Mouse (Mus musculus): ENCODE measurements around the gene Surf1.

The Surf1 gene

DNA sequence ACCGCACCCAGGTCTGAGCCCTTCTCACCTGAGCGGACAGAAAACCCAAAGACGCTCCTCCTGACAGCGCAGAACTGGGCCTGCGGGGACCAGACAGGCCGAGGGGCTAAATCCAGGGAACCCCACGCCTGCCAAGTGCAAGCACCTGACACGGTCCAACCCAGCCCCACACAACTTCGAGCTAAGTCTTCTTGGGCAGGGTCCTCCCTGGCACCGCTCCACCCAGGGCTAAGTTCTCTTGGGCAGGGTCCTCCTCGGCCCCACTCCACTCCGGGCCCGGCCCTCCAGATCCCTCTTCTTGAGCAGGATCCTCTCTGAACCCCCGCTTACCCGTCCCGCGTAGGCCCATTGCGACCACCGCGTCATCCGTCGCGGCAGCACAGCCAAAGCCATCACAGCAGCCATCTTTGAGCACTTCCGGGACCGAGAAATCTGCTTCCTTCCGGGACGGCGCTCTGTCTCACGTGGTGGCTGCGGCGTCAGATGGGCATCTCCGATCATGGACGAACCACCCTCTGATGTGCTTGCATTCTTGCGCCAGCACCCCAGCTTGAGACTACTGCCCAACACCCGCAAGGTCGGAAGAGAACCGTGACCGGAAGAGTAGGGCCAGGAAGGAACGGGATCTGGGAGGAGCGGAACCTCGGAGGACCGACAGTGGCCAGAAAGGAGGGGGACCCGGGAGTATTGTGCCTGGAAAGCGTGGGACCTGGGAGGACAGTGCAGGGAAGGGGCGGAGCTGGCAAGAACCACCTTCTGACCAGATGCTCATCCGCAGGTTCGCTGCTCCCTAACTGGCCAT lies at the start of gene Surf1, which contains the start of gene Surf2:
Gene Surf1 (minus strand): TSS at position 604 of the 802 bp plus-strand sequence.
Gene Surf2 (plus strand): TSS at position 441 of the 802 bp plus-strand sequence.
- DNase-seq (ENCODE audit: low spot score): peak; percentile 59

DNA sequence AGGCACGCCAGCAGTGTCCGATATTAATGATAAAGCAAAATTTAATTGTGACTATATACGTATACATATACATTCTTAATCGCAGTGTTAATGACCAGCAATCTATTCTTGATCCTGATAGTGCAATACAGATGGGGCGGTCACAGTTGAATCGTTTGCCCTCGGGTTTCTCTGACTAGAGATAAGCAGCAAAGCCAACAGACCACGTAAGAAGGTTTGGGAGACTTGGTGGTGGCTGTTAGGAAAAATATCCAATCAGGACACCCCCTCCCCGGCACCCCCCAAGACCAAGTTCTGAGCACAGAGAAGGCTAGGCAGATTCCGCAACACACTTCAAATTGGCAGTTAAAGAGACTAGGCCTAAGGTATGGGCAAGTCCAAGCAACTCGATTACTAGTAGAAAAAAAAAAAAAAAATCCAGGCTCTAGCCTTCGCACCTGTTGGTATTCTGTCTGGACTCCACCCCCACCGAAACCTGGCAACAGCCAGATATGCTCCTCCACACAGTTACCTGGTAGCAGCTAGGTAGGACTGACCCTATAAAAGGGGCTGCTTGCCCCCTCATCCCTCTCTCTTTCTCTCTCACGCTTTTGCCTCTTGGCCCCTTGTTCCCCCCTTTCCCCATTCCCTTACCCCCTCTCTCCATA lies 48.5 kb upstream of the Surf1 start:
- DNase-seq (ENCODE audit: low spot score): no peak

DNA sequence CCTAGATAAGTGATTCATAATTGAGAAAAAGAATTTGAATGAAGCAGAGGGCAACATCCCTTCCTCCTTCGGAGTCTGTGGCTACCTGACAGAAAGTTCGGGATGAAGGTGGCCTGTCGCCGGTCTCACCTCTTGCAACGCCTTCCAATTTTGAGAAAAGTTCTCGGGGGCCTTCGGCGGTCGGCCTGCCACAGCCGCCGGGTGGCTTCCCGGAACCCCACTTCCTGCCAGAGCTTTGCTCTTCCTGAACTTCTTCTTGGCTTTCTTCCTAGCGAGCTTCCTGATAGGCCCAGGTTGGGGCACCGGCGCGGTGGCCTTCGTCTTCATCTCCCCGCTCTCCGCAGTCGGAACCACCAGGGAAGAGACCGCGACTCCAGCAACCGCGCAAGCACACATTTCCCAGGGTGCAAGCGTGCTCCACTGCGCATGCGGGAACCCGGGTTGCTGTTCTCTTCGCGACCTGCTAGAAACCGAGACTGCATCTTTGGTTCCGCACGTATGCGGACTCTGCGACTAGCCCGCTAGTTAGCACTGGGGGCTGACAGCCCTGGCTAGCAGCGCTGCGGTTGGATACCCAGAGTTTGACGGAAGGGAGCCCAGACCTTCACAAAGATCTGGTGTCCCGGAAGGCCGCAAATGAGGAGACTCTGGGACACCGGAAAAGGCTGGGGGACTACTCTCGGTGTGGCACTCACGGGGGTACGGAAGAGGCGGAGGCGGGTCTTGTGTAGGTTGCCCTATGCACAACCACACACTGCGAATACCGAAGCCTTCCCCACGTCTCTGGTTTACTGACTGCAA lies 47.8 kb upstream of the Surf1 start, which contains the start of gene Rexo4:
Gene Rexo4 (minus strand): TSS at position 464 of the 801 bp plus-strand sequence.
- peak; percentile 94 for DNase-seq (ENCODE audit: low spot score)

DNA sequence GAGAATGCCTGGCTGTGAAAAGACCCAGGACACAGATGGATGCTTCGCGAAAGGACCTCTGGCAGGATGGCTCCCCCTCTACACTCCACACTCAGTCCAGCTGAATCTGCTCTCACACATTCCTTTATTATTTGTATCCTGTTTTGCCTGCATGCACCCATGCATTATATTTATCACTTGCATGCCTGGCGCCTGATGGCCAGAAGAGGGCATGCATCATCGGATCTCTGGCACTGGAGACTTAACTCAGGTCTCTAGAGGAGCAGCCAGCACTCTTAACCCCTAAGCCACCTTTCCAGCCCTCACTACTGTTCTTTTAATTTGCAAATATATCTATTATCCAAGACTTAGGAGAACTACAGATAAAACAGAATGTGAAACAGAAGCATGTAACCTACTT lies 44.4 kb upstream of the Surf1 start:
- no peak for DNase-seq (ENCODE audit: low spot score)

DNA sequence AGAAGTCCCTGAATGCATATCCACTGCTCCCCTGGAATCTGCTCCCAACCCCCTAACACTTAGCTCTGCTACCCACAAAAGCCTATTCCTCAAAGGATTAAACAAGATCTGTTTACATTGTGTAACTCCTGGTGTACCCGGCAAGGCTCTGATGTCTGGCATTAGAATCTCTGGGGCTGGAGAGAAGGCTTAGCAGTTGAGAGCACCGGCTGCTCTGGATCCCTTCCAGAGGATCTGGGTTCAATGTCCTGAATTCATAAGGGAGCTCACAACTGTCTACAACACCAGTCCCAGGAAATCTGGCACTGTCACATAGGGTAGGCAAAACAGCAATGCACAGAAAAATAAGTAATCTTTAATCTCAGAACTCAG lies 41.1 kb upstream of the Surf1 start:
- DNase-seq (ENCODE audit: low spot score): no peak

DNA sequence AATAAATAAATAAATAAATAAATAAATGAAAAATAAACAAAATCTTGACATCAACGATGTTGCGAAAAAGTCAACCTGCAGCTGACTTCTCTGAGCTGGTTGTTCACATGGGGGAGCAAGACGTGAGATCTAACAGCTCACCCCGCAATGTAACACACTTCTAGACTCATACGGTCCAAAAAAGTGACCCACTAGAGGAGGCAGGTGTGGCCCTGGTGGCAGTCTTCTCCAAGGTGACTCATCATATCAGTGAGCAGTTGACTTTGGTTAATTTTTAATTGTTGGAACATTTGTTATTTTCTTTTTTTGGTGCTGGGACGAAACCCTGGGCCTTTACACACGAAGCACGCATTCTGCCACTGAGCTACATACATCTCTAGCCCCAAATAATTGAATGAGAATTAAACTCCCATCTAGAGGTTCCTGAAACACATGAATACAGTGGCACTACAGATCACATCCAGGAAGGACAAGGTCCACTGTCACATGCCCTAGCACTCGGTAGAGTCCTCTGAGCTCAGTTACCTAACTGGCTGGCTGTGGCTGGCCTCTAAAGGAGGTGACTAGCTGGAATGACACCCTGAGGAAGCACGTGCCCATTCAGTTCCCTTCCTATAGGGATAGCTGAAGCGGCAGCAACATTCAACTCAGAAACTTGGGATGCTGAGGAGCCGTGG lies 40.6 kb upstream of the Surf1 start:
- no peak for DNase-seq (ENCODE audit: low spot score)

DNA sequence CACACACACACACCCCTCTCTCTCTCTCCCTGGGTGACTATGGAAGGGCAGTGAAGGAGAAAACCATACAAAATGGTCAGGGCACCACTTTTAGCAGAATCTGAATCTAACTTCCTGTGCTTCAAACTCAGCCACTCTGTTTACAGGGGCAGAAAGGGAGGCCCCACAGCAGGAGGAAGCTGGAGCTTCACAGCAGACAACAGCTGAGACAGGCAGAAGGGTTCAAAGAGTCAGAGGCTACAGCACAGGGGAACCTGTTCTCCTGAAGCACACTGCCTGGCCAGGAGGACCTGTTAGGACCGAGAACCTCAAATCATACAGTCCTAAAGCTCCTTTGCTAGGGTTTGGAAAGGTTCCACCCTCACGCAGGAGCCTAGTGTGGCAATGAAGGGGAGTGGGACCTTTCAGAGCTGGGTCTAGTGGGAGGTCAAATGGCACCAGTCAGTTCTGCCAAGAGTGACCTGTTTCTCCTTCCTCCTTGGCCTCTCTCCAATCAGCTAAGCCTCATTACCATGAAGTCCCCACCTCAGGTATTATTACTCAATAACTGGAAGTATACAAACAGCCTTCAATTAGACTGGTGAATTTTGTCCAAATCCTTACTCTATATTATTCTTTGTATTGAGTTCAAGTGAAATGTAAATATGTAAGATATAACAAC lies 38.5 kb upstream of the Surf1 start:
- no peak for DNase-seq (ENCODE audit: low spot score)

DNA sequence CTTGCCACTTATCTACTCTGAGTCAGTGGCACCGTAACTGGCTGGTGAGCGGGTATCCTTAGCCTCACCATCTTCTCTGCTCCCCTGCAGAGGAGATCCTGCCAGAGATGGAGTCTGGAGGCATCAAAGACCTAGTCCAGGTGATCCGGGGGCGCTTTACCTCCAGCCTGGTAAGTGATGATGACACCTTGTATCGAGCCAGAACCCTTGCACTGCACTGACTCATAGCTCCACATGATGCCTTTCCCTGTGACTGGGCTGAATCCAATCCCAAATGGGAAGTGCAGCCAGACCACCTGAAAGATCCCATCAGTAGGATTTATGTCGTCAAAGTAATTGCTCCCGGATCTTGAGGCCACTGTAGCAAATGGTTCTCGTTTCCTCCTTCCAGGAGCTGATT lies 36.5 kb upstream of the Surf1 start:
- DNase-seq (ENCODE audit: low spot score): no peak

DNA sequence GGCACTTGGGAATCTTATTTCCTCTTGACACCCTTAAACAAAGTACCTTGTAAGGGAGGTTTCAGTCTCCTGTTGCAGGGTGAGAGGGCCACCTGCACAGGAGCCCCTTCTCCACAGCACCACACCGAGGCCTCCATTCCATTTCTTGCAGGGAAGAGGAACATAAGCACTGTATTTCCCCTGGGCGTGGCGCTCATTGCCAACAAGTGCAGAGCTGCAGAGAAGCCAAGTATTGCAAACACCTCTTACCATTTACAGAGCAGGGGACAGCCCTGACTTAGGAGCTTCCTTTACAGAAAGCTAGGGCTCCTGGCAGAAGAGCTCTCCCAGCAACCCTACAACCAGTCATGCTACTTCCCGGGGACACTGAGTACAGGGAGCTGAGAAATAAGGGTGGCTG lies 35.9 kb upstream of the Surf1 start:
- no peak for DNase-seq (ENCODE audit: low spot score)

DNA sequence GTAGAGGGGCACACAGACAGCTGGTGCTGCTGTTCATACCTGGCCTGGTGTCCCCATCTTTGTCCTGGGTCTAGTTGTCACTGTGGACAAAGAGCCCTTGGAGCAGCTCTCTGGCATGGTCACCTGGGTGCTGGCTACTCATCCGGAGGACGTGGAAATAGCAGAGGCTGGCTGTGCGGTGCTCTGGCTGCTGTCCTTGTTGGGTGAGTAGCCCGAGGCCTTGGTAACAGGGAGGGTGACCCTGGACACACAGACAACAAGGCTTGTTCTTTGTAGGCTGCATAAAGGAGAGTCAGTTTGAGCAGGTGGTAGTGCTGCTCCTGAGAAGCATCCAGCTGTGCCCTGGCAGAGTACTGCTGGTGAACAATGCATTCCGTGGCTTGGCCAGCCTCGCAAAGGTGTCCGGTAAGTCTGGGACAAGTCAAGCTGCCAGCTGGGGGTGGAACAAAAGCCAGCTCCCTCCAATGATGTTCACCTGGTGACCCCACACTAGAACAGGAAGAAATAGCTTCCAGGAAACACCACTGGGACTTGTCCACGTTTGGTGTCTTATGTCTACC lies 35.1 kb upstream of the Surf1 start:
- DNase-seq (ENCODE audit: low spot score): no peak

DNA sequence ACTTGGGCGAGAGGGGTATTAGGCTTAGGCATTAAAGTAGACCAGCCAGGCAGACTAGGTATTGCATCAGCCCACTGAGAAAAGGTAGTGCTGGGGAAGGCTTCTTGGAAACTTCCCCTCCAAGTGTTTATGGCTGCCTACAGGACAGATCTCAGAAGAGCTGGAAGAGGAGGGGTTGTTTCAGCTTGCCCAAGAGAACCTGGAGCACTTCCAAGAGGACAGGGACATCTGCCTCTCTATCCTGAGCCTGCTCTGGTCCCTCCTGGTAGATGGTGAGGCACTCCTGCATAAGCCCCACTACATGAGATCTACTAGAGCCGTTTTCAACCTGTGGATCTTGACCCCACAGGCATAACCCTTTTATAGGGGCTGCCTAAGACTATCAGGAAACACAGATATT lies 34.1 kb upstream of the Surf1 start:
- DNase-seq (ENCODE audit: low spot score): no peak

DNA sequence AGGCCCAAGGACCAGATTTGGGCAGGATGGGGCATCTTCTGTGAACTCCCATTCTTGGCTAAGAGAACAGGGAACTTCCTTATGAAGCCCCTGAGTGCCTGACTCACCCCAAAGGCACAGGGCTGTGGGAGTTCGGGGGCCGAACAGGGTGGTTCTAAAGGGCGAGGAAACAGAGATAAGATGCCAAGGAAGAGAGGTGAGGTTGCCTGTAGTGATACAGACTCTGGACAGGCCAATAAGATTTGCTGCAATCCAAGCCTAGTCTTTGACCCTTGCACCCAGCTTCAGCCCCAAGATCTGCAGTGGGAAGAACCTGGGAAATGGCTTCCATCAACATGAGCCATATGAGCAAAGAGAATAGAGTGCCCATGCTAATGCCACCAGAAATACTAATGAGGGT lies 26.9 kb upstream of the Surf1 start:
- no peak for DNase-seq (ENCODE audit: low spot score)

DNA sequence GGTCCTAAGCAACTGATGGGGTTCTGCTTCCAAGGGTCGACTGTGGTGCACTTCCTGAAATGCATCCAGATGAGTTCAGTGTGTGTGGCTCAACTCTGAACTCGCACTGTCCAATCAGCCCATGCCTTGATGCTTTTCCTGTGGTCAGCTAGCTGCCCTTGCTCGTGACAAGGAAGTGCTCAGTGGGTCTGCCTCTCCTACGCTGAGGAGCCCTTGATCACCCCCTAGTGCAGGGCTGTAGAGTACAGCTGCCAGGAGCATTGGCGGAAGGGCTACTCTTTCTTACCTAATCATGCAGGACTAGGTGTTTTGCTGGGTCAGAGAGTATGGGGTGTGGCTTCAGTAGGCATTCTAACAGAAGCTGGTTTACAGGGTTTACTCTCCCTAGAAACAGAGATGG lies 25.2 kb upstream of the Surf1 start:
- DNase-seq (ENCODE audit: low spot score): no peak

DNA sequence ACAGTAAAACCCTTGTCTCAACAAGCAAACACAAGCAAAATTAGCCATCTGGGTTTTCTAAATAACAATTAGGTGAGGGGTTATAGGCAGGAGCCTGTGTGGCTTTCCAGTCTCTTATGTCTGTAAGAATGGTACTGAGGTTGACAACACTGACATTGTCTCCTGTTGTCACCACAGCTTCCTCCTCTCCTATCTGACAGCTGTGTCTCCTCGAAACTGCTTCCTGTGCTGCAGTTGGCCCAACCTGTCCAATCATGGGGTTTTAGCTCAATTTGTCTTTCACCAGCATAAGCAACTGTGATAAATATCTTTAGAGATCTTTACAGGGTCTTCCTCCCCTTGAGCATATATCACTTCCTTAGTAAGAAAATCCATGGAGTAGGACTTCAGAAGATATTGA lies 20.1 kb upstream of the Surf1 start:
- no peak for DNase-seq (ENCODE audit: low spot score)

DNA sequence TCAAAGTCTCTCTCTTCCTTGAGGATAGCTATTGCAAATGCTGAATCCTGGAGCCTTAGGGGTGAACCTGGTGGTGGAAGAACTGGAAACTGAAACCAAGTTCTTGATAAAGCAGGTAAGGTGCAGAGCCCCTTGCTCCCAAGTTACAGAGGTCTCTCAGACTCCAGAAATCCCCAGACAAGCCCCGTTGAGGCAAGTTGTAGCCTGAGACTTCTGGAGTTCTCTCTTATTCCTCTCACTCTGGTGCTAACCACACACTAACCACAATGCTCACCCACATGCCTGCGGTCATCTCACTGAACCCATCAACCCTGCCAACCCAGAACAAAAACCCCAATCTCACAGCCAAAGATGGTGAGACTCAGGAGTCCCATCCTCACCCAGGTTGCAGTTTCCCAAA lies 19.0 kb upstream of the Surf1 start:
- DNase-seq (ENCODE audit: low spot score): no peak

DNA sequence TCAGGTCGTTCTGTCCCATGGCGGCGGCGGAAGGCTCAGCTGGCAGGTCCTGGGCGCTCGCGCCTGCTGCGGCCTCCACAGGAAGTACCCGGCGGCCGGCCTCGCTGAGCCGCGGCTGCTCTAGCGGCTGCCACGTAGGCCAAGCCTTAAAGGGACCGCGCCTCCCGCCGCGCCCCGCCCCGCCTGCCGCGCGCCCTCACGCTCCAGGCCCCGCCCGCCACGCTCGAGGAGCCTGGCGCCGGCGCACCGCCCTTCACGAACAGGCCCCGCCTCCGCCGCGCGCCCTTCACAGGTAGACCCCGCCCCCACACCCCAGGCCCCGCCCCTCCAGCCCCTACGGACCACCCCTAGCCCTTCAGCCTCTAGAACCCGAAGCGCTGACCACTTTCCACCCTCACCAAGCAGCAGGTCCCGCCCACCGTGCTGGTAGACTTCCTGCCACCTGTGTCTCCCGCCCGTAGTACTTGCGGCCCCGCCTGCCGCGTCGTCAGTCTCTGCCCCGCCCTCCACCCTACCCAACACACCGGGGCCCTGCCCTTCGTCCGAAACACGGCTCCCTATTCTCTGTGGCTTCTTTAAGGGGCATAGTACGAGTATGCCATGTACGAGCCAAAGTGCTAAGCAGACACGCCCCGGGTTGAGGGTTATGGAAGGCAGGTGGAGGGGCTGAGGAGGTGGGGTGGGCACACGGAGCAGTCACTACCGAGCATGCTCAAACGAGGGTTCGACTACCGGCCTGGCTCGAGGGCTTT lies 17.1 kb upstream of the Surf1 start, which contains the start of the genes Surf4 and Stkld1:
Gene Surf4 (minus strand): TSS at position 625 of the 752 bp plus-strand sequence.
Gene Stkld1 (plus strand): TSS at position 744 of the 752 bp plus-strand sequence.
- peak; percentile 71 for DNase-seq (ENCODE audit: low spot score)

DNA sequence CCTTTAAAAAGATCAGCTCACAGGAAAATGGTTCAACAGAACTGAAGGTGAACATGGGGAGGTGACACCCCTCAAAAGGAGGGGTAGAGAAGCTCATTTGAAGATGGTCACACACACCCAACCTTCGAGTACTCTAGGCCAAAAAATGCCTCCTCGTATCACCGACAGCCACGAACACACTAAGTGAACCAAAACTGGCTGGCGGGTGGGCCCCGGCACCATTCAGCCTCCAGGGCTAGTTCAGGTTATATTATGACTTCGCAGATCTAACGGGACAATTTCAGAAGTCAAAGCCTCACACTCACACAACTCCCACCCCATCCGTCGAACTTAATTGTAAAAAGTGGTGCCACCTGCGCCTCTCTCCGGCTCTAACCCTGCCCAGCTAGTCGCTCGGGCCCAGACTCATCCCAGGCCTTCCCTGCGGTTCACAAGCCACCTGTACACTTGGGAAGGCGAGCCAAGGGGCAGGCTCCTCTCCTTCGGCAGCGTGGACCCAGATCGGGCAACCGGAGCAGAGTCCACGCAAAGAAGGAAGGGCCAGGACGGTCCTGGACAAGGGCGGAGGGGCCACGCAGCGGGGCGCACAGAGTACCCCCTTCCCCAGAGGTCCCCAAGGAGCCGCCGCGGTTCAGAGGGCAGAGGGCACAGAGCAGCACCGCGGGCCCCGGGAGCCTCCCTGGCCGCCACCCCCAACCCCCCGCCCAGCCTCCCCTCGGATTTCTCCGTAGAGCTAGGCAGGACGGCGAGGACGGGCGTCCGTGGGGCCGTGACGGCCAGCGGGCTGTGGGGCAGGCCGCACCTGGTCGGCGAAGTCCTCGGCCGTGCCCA lies 16.4 kb upstream of the Surf1 start:
- DNase-seq (ENCODE audit: low spot score): peak; percentile 26

DNA sequence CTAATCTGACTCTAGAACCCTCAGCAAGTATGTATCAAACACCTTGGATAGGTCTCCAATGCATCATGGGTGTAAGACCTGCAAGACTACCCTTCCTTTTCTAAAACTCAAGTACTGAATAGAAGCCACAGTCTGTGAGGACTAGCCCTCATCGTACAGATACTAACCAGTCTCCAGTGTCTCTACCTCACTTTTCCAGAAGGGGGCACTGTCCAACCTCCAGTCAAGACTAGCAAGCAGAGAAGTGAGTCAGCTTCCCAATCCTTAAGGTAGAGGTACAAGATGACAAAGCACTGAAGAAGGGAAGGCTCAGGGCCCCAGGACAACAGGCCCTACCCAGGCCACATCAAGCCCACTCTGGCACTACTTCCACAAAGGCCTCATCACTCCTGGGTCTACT lies 14.1 kb upstream of the Surf1 start:
- DNase-seq (ENCODE audit: low spot score): no peak

DNA sequence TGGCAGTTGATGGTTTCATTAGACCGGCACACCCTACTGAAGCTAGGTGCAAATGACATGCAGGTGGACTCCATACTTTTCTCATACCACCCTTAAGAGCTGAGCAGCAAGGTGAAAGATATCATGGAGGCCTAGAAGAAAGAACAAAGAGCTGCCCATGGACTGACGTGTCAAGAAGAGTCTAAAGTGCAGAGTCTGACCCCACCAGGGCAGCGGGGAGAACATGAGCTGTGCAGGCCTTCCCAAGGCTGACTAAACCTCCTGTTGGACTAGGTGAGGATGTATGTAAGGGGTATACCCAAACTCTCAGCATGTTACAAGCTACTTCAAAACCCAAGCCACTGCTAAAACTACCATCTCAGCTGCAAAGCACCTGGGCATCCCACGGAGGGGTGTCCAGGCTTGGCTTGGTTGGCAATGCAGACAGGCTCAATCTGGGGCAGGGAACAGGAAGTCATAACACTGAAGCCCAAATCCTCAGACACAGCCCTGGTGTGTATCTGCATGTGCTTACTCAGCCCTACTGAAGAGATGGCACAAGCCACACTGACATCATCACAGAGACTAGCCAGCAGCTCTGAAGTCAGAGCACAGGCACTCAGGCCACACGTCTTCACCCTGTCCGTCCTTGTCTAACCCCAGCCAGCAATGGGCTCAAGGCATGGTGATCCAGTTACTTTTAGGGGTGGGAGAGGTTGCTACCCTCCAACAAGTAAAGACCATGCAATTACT lies 11.6 kb upstream of the Surf1 start:
- DNase-seq (ENCODE audit: low spot score): no peak

Data from ovary, postnatal 10 days (tissue).